Mouse (Mus musculus) G1E (cell line): Measurements from ENCODE around the gene Msl2.

Source experiments
- CTCF ChIP-seq: IDR thresholded peaks from 2 replicates; pipeline ENCODE4 v1.5.1; 2012; ENCODE audit warnings: low read depth, low read length, inconsistent platforms, mixed read lengths
- GATA1 ChIP-seq: IDR thresholded peaks from 2 replicates; pipeline ENCODE4 v1.6.1; 2012; ENCODE audit warnings: borderline replicate concordance, low read length, inconsistent platforms, mixed read lengths
- GATA2 ChIP-seq: IDR thresholded peaks from 2 replicates; pipeline ENCODE4 v1.6.1; 2012; ENCODE audit warnings: low read depth, low read length, inconsistent platforms, borderline replicate concordance
- TAL1 ChIP-seq: conservative IDR thresholded peaks from 2 replicates; pipeline ENCODE4 v1.6.1; 2012; ENCODE audit warnings: low read depth, low read length, inconsistent platforms, mixed read lengths

- no peak for TF ChIP-seq CTCF
- TF ChIP-seq TAL1, result no peak
- no peak for TF ChIP-seq GATA1
- TF ChIP-seq GATA2, result no peak
Observed at GRCm38 (mm10) chr9:101061035-101061434, 12.9 kb upstream of the Msl2 start.
